Mouse (Mus musculus): ENCODE measurements around the gene Zfp983.

GRCm38 (mm10) chr17:21703414-21703813 lies 53.0 kb downstream of the Zfp983 start:
- TF ChIP-seq POLR2A (IDR thresholded peaks at IDR 0.05; ENCODE audit: extremely low read depth, insufficient read depth, low read length) (no peak), CTCF (IDR thresholded peaks at IDR 0.05; ENCODE audit: low read depth, low read length) (no peak)

Measured in liver, adult 2 months (tissue).